Mouse (Mus musculus) heart, embryonic 10.5 days (tissue): ENCODE data around the gene Schip1. TPM values are rescaled to one million over a fixed set of nuclear protein-coding genes. Genes with fewer than 3 reads are reported as not detected.

Experiments used
- DNase-seq: peaks from one replicate; pipeline ENCODE4 v3.0.0-alpha.2; 2017; ENCODE audit warnings: low spot score
- H3K27ac ChIP-seq: fragments of 300-500 bp; sonication (generic); 2 replicates; pipeline ENCODE4 v1.5.1; 2016; ENCODE audit warnings: mild to moderate bottlenecking
- H3K27me3 ChIP-seq: fragments of 300-500 bp; sonication (generic); 2 replicates; pipeline ENCODE4 v1.6.1; 2016; ENCODE audit warnings: mild to moderate bottlenecking; ENCODE audit not compliant: poor library complexity, insufficient read depth, severe bottlenecking
- H3K36me3 ChIP-seq: fragments of 300-500 bp; sonication (generic); 2 replicates; pipeline ENCODE4 v1.6.1; 2016; ENCODE audit warnings: mild to moderate bottlenecking, moderate library complexity
- H3K4me1 ChIP-seq: fragments of 300-500 bp; sonication (generic); 2 replicates; pipeline ENCODE4 v1.6.1; 2016; ENCODE audit warnings: mild to moderate bottlenecking
- H3K4me3 ChIP-seq: fragments of 300-500 bp; sonication (generic); 2 replicates; pipeline ENCODE4 v1.5.1; 2016; ENCODE audit warnings: mild to moderate bottlenecking, moderate library complexity
- H3K9me3 ChIP-seq: fragments of 300-500 bp; sonication (generic); 2 replicates; pipeline ENCODE4 v1.6.1; 2016; ENCODE audit warnings: mild to moderate bottlenecking, moderate library complexity
- WGBS: fragments of 180-500 bp; shearing (Covaris S2); methylation state at CpG from one replicate; pipeline ENCODE4 v1.1.7; 2016; 5-methylcytosine and 5-hydroxymethylcytosine counted together
- polyA plus RNA-seq: library from polyadenylated mRNA; unstranded; fragments of >200 nt; fragmentation: Nextera tagmentation; extraction: Ambion mirVana; gene quantifications from 2 replicates; pipeline ENCODE4 v1.2.1, GENCODE M21; 2016

Gene Schip1
- polyA plus RNA-seq, 1 experiment from 2014 or later, result 71.0 TPM

- no peak for DNase-seq
- peaks cover 10% of the 10 kb centered on the region for H3K36me3 ChIP-seq
- WGBS, result 87% methylated on average over 7 of the region's 7 CpGs
- H3K9me3 ChIP-seq, result no peaks in the 10 kb centered on the region
- H3K4me1 ChIP-seq, result peaks cover 27% of the 10 kb centered on the region
- H3K4me3 ChIP-seq, result no peak overlapping the region
- no peak overlapping the region for H3K27ac ChIP-seq
- H3K27me3 ChIP-seq, result no peaks in the 10 kb centered on the region
These were observed 541.5 kb downstream of the Schip1 start for GRCm38 (mm10) chr3:68605942-68606603.

- Histone ChIP-seq H3K4me1 (peaks cover 26% of the 10 kb centered on the region), H3K36me3 (peaks cover 10% of the 10 kb centered on the region), H3K27ac (no peak overlapping the region), H3K4me3 (no peak overlapping the region), H3K9me3 (no peaks in the 10 kb centered on the region), H3K27me3 (no peaks in the 10 kb centered on the region)
- no peak for DNase-seq
- WGBS, result 91% methylated on average over 8 of the region's 8 CpGs
These were observed 542.1 kb downstream of the Schip1 start for GRCm38 (mm10) chr3:68606730-68607129.

GRCm38 (mm10) chr3:68607336-68607735 is 542.7 kb downstream of the Schip1 start:
- no peaks in the 10 kb centered on the region for H3K27me3 ChIP-seq
- peaks cover 20% of the 10 kb centered on the region for H3K4me1 ChIP-seq
- no peak for DNase-seq
- no peak overlapping the region for H3K4me3 ChIP-seq
- no peak overlapping the region for H3K27ac ChIP-seq
- WGBS, result 89% methylated on average over 8 of the region's 8 CpGs
- no peaks in the 10 kb centered on the region for H3K9me3 ChIP-seq
- peaks cover 10% of the 10 kb centered on the region for H3K36me3 ChIP-seq

- Histone ChIP-seq H3K36me3 (peaks cover 10% of the 10 kb centered on the region), H3K27ac (peak overlapping the region; percentile 33; the same call in 1 of the 2 replicates), H3K27me3 (no peaks in the 10 kb centered on the region), H3K4me1 (peaks cover 18% of the 10 kb centered on the region), H3K4me3 (no peak overlapping the region), H3K9me3 (no peaks in the 10 kb centered on the region)
- no peak for DNase-seq
- WGBS, result 77% methylated on average over 19 of the region's 19 CpGs
These were observed 544.4 kb downstream of the Schip1 start for GRCm38 (mm10) chr3:68608848-68609497.

- WGBS, result 42% methylated on average over 6 of the region's 6 CpGs
- Histone ChIP-seq H3K4me3 (no peak overlapping the region), H3K36me3 (peaks cover 10% of the 10 kb centered on the region), H3K9me3 (no peaks in the 10 kb centered on the region), H3K4me1 (peaks cover 18% of the 10 kb centered on the region), H3K27me3 (no peaks in the 10 kb centered on the region), H3K27ac (no peak overlapping the region; the same call in 1 of the 2 replicates)
- DNase-seq, result no peak
These were observed 545.4 kb downstream of the Schip1 start for GRCm38 (mm10) chr3:68610011-68610410.

GRCm38 (mm10) chr3:68610598-68611261 is 546.1 kb downstream of the Schip1 start:
- DNase-seq, result no peak
- 89% methylated on average over 11 of the region's 11 CpGs for WGBS
- no peaks in the 10 kb centered on the region for H3K9me3 ChIP-seq
- peaks cover 22% of the 10 kb centered on the region for H3K4me1 ChIP-seq
- no peaks in the 10 kb centered on the region for H3K27me3 ChIP-seq
- H3K27ac ChIP-seq, result no peak overlapping the region
- H3K4me3 ChIP-seq, result no peak overlapping the region
- H3K36me3 ChIP-seq, result peaks cover 10% of the 10 kb centered on the region

GRCm38 (mm10) chr3:68615042-68615810 is 550.6 kb downstream of the Schip1 start:
- H3K27me3 ChIP-seq, result no peaks in the 10 kb centered on the region
- no peak overlapping the region for H3K4me3 ChIP-seq
- H3K4me1 ChIP-seq, result peaks cover 9% of the 10 kb centered on the region
- peaks cover 30% of the 10 kb centered on the region for H3K36me3 ChIP-seq
- DNase-seq, result no peak
- 78% methylated on average over 10 of the region's 10 CpGs for WGBS
- no peak overlapping the region for H3K27ac ChIP-seq
- H3K9me3 ChIP-seq, result no peaks in the 10 kb centered on the region

GRCm38 (mm10) chr3:68616363-68616762 is 551.8 kb downstream of the Schip1 start:
- 69% methylated on average over 12 of the region's 12 CpGs for WGBS
- Histone ChIP-seq H3K27me3 (no peaks in the 10 kb centered on the region), H3K36me3 (peaks cover 41% of the 10 kb centered on the region), H3K27ac (no peak overlapping the region), H3K4me1 (peaks cover 8% of the 10 kb centered on the region; the same call in 1 of the 2 replicates), H3K9me3 (no peaks in the 10 kb centered on the region), H3K4me3 (no peak overlapping the region)
- no peak for DNase-seq

GRCm38 (mm10) chr3:68617708-68618107 is 553.1 kb downstream of the Schip1 start:
- Histone ChIP-seq H3K27me3 (no peaks in the 10 kb centered on the region), H3K36me3 (peaks cover 53% of the 10 kb centered on the region), H3K27ac (no peak overlapping the region), H3K4me1 (peaks cover 8% of the 10 kb centered on the region; the same call in 1 of the 2 replicates), H3K9me3 (no peaks in the 10 kb centered on the region), H3K4me3 (no peak overlapping the region)
- 89% methylated on average over 10 of the region's 10 CpGs for WGBS
- DNase-seq, result no peak

- WGBS, result 72% methylated on average over 5 of the region's 5 CpGs
- H3K4me3 ChIP-seq, result no peak overlapping the region
- no peak overlapping the region for H3K27ac ChIP-seq
- peaks cover 11% of the 10 kb centered on the region; the same call in 1 of the 2 replicates for H3K4me1 ChIP-seq
- peaks cover 66% of the 10 kb centered on the region for H3K36me3 ChIP-seq
- DNase-seq, result no peak
- H3K9me3 ChIP-seq, result no peaks in the 10 kb centered on the region
- no peaks in the 10 kb centered on the region for H3K27me3 ChIP-seq
These were observed 554.5 kb downstream of the Schip1 start for GRCm38 (mm10) chr3:68619097-68619496.

- WGBS, result 88% methylated on average over 3 of the region's 3 CpGs
- Histone ChIP-seq H3K4me1 (peaks cover 3% of the 10 kb centered on the region; the same call in 1 of the 2 replicates), H3K36me3 (peaks cover 90% of the 10 kb centered on the region), H3K27ac (no peak overlapping the region), H3K9me3 (no peaks in the 10 kb centered on the region), H3K4me3 (no peak overlapping the region), H3K27me3 (no peaks in the 10 kb centered on the region)
- DNase-seq, result no peak
These were observed 557.4 kb downstream of the Schip1 start for GRCm38 (mm10) chr3:68621971-68622370.

GRCm38 (mm10) chr3:68623036-68623435 is 558.4 kb downstream of the Schip1 start:
- peaks cover 90% of the 10 kb centered on the region for H3K36me3 ChIP-seq
- DNase-seq, result no peak
- H3K27me3 ChIP-seq, result no peaks in the 10 kb centered on the region
- H3K4me1 ChIP-seq, result peaks cover 3% of the 10 kb centered on the region; the same call in 1 of the 2 replicates
- no peaks in the 10 kb centered on the region for H3K9me3 ChIP-seq
- no peak overlapping the region for H3K27ac ChIP-seq
- 73% methylated on average over 5 of the region's 5 CpGs for WGBS
- H3K4me3 ChIP-seq, result no peak overlapping the region
